Mouse (Mus musculus): ENCODE measurements at regions not wholly inside any gene's neighbourhood (a gene's known extent, or its start where the extent isn't known, plus 50 kb on each side); places are given as distances from the start of the nearest gene placed in this dataset.

DNA sequence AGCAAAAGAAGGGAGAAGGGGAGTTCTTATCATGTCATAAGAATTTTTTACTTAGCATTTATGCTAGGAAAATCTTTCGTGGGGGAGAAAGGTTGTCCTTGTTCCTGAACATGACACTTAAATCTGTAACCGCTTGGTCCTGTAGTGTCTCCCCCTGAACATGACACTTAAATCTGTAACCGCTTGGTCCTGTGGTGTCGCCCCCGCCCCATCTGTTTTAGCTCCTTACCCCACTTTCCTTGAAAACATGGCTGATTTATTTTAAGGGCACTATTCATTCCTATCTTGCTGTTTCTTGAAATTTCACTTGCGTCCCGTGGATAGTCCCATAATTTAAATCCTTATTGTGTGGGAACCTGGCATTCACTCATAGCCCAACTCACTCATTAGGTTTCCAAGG, 82.2 kb downstream of the Rap2a start:
- DNase-seq (ENCODE audit: low spot score), result no peak

DNA sequence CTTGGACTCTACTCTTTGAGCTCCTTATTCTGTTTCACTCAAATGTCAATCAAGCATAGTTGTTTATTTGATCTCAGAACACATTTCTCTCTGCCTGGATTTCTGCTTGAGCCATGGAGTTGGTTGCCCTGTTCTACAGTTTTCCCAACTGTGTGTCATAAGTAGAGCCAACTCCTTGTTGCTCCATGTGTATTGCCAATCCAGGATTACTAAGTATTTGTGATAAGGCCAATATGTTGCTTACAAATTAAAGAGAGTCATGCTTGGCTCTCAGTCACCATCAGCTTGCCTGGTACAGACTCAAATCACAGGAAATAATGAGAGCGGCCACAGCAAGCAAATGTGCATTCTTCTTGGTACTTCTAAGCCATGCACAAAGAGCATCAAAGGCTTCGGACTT, 82.7 kb downstream of the Rap2a start:
- no peak for DNase-seq (ENCODE audit: low spot score)

- DNase-seq (ENCODE audit: low spot score), result no peak
Observed at GRCm38 (mm10) chr14:120566945-120567344, 88.7 kb downstream of the Rap2a start.

- DNase-seq (ENCODE audit: low spot score), result no peak
Observed at GRCm38 (mm10) chr14:120568054-120568453, 89.8 kb downstream of the Rap2a start.

GRCm38 (mm10) chr14:120572238-120572637, 94.0 kb downstream of the Rap2a start:
- DNase-seq (ENCODE audit: low spot score), result no peak

- DNase-seq (ENCODE audit: low spot score), result no peak
Observed at GRCm38 (mm10) chr14:120575202-120575601, 97.0 kb downstream of the Rap2a start.

GRCm38 (mm10) chr14:120578352-120579080, 100.3 kb downstream of the Rap2a start:
- DNase-seq (ENCODE audit: low spot score), result no peak

GRCm38 (mm10) chr14:120583807-120584206, 105.6 kb downstream of the Rap2a start:
- no peak for DNase-seq (ENCODE audit: low spot score)

DNA sequence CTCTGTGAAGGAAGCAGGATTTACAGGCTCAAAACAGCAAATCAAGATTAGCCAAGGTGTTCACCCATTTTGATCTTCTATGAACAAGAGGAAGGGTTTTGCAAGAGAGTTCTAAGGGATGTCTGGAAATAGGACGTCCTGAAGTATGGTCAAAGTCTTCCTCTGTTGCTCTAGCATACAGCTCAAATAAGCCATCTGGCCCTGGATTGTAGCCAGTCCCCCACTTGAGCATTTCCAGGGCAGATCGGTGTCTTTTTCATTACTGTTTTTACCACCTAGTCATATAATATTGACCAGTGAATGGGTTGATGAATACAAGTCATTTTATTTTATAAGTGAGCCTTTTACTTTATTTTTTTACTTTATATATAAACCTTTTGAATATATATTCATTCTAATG, 113.9 kb downstream of the Rap2a start:
- no peak for DNase-seq (ENCODE audit: low spot score)

DNA sequence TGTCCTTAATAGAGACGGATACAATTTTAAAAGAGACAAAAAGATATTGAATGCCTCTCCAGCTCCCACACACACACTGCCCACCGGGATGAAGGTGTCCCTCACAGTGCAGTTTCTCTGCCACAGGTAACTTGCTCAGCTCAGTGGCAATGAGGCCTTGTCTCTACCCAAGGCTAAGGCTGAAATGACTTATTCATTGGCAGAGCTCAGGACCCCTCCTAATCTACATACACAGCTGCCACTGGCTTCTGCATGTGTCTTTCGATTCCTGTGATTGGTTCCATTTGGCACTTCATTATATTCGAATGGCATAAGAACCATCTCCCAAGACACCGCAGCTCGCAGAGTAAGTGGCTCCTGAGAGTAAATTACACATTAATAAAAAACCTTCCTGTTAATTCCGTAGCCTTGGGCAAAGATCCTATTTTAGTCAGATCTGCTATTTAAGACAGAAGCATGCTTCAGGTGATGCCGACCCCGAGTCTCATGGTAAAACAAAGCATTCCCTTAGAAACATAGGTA, 122.2 kb downstream of the Rap2a start:
- DNase-seq (ENCODE audit: low spot score), result no peak

- no peak for DNase-seq (ENCODE audit: low spot score)
Observed at GRCm38 (mm10) chr14:120601510-120601909, 123.3 kb downstream of the Rap2a start.

DNA sequence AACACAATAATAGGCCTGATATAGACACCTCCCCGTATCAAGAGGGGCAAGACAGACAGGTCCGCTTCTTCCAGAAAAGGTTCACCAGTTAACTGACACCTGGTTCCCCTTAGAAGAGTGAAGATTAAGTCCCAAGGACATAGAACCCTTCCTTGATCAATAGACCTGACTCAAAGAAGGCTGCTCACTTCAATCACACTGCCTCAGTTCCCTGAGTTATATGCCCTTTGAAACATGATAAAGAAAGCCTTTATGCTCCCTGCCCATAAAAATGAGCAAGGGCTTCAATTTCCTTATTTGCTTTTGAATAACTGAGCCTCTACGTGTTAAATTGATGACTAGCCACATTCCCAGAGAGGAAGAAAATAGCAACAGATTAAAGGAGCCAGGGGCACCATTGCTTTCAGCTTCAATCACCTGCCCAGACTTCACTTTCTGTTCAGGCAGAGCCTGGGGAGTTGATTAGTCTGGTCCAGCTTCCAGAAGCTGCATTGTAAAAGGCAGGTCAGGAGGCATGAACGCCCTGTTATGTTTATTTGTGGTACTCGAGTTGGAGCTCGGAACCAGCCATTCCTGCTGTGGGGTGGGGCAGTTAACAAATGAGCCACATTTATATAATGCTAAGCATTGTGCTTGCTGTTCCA, 125.7 kb downstream of the Rap2a start:
- no peak for DNase-seq (ENCODE audit: low spot score)

DNA sequence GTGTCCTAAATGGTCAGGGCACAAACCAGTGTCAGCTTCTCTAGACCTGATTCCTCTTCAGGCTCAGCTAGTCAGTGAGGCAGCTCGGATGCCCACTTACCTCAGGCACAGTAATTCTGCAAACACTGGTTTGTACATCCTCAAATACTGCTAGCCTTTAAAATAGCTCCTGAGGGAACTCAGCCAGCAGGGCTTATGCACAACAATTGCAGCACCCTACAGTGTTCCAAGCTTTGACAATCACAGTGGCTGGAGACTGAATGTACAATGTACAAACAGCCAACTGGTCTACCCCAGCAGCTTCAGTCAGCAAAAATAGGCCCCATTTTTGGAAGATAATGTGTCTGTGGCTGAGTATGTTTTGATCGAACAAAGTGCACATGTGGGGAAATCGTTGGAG, 129.6 kb downstream of the Rap2a start:
- no peak for DNase-seq (ENCODE audit: low spot score)

- no peak for DNase-seq (ENCODE audit: low spot score)
Observed at GRCm38 (mm10) chr14:120611311-120611710, 133.1 kb downstream of the Rap2a start.

- DNase-seq (ENCODE audit: low spot score), result no peak
Observed at GRCm38 (mm10) chr14:120626223-120626935, 148.1 kb downstream of the Rap2a start.

DNA sequence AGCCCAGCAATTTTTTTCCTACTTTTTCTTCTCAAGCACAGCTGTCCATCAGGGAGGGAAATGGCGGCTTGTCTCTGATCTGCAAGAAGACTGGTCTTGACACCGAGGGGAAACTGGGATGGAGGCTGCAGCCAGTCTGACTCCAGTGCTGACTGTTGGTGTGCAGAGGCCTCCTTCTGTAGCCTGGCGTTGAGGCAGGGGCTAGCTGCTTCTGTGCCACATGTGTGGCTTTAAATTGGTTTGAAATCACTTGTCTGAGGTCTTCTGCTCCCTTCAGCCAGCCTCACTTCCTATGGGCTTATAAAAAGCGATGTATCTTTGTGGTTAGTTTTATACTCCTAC, 148.7 kb downstream of the Rap2a start:
- DNase-seq (ENCODE audit: low spot score), result no peak

DNA sequence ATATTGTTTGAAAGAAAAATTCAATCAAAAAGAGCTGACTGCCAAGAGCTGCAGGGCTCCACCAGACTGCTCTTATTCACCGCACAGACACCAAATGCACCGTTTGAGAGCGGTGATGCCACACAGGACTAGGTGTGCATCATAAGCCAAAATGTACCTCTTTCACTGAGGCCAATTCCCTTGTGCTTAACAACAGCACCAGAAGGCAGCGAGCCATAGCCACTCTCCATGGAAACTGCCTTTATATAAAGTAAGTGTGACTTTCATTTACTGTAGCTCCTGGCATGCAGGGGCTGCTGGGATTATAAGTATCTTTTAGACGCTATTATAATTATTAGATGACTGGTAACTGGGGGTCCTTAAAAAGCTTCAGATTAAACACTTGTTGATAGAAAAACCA, 154.5 kb downstream of the Rap2a start:
- no peak for DNase-seq (ENCODE audit: low spot score)

DNA sequence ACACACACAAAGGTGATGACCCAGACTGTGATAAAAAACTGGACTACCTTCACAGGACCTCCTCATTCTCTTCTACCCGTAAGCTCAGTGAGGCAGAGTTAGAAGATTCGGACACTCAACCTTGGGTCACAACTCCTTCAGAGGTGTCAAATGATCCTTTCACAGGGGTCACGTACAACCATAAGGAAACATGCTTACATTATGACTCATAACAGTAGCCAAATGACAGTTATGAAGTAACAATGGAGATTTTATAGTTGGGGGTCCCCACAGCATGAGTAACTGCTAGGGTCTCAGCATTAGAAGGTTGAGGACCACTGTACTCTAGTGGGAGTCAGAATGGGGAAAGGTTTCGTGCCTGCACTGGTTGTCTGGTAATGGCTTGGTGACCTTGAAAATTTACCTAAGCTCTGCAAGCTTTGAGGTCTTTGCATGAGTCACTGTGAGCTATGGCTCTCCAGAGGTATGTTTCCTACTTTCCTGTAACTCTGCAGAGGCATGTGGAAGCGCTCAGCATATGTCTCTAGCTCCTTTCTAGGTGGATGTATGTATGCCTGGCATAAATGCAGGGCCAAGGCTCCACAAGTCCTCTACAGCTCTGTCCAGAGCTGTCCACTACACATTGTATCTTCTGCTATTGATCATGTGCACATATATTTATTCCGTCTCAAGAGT, 158.6 kb downstream of the Rap2a start:
- DNase-seq (ENCODE audit: low spot score), result no peak

GRCm38 (mm10) chr14:120637486-120638125, 159.4 kb downstream of the Rap2a start:
- DNase-seq (ENCODE audit: low spot score), result no peak

GRCm38 (mm10) chr14:120642591-120642990, 164.3 kb downstream of the Rap2a start:
- DNase-seq (ENCODE audit: low spot score), result no peak

GRCm38 (mm10) chr14:120652034-120652433, 173.8 kb downstream of the Rap2a start:
- DNase-seq (ENCODE audit: low spot score), result no peak

GRCm38 (mm10) chr14:120660321-120660781, 182.1 kb downstream of the Rap2a start:
- peak; percentile 7 for DNase-seq (ENCODE audit: low spot score)
